Mouse (Mus musculus) intestine, postnatal 0 days (tissue): ENCODE results near the gene Gm21983. TPM values are rescaled to one million over a fixed set of nuclear protein-coding genes. Genes with fewer than 3 reads are reported as not detected.

Experiments used
- ATAC-seq: fragments of 200-750 bp; cut with Nextera tagmentation; 2 replicates; pipeline ENCODE4 v1.8.0; 2017; ENCODE audit warnings: mild to moderate bottlenecking, moderate TSS enrichment, moderate library complexity
- H3K27ac ChIP-seq: fragments of 300-500 bp; sonication (generic); 2 replicates; pipeline ENCODE4 v1.5.1; 2014; ENCODE audit warnings: mild to moderate bottlenecking, low read depth, low read length, moderate library complexity
- H3K27me3 ChIP-seq: fragments of 300-500 bp; sonication (generic); replicated peaks from 2 replicates; pipeline ENCODE4 v1.6.1; 2014; ENCODE audit warnings: low read length, mixed read lengths; ENCODE audit not compliant: control insufficient read depth, insufficient read depth
- H3K36me3 ChIP-seq: fragments of 300-500 bp; sonication (generic); 2 replicates; pipeline ENCODE4 v1.6.1; 2014; ENCODE audit warnings: mild to moderate bottlenecking, moderate library complexity; ENCODE audit not compliant: control insufficient read depth, insufficient read depth
- H3K4me1 ChIP-seq: fragments of 300-500 bp; sonication (generic); replicated peaks from 2 replicates; pipeline ENCODE4 v1.6.1; 2014; ENCODE audit warnings: antibody characterized with exemption, low read length, mixed read lengths; ENCODE audit not compliant: control insufficient read depth, insufficient read depth
- H3K4me2 ChIP-seq: fragments of 300-500 bp; sonication (generic); replicated peaks from 2 replicates; pipeline ENCODE4 v1.6.1; 2014; ENCODE audit warnings: low read depth, mild to moderate bottlenecking, moderate library complexity
- H3K4me3 ChIP-seq: fragments of 300-500 bp; sonication (generic); 2 replicates; pipeline ENCODE4 v1.5.1; 2014; ENCODE audit warnings: low read depth, low read length
- H3K9ac ChIP-seq: fragments of 300-500 bp; sonication (generic); 2 replicates; pipeline ENCODE4 v1.6.1; 2014; ENCODE audit warnings: mild to moderate bottlenecking, low read depth, low read length
- H3K9me3 ChIP-seq: fragments of 300-500 bp; sonication (generic); 2 replicates; pipeline ENCODE4 v1.6.1; 2016; ENCODE audit warnings: mixed run types; ENCODE audit not compliant: control insufficient read depth
- CTCF ChIP-seq: sonication (generic); IDR thresholded peaks from 2 replicates; pipeline ENCODE4 v1.5.1; 2016; ENCODE audit warnings: low read depth, mild to moderate bottlenecking, control low read depth, antibody characterized with exemption, moderate library complexity
- WGBS: fragments of 180-500 bp; shearing (Covaris S2); extraction: QIAGEN DNeasy Blood & Tissue Kit; methylation state at CpG from one replicate; pipeline ENCODE4 v1.1.7; 2014; 5-methylcytosine and 5-hydroxymethylcytosine counted together
- polyA plus RNA-seq: library from polyadenylated mRNA; unstranded; fragments of >200 nt; fragmentation: Nextera tagmentation; extraction: Ambion mirVana; gene quantifications from 2 replicates; pipeline ENCODE4 v1.2.1, GENCODE M21; 2015

Gene Gm21983
- polyA plus RNA-seq, 1 experiment from 2014 or later: not detected

GRCm38 (mm10) chr7:27159256-27159655 lies 21.6 kb downstream of the Gm21983 start:
- Histone ChIP-seq H3K4me1 (peaks cover 10% of the 10 kb centered on the region; the same call in 1 of the 2 replicates), H3K27ac (no peak overlapping the region), H3K4me2 (no peak overlapping the region), H3K27me3 (no peaks in the 10 kb centered on the region), H3K9ac (no peak overlapping the region), H3K9me3 (no peaks in the 10 kb centered on the region), H3K4me3 (no peak overlapping the region), H3K36me3 (peaks cover 44% of the 10 kb centered on the region)
- ATAC-seq: no peak
- no peak for TF ChIP-seq CTCF
- 90% methylated on average over 6 of the region's 6 CpGs for WGBS

DNA sequence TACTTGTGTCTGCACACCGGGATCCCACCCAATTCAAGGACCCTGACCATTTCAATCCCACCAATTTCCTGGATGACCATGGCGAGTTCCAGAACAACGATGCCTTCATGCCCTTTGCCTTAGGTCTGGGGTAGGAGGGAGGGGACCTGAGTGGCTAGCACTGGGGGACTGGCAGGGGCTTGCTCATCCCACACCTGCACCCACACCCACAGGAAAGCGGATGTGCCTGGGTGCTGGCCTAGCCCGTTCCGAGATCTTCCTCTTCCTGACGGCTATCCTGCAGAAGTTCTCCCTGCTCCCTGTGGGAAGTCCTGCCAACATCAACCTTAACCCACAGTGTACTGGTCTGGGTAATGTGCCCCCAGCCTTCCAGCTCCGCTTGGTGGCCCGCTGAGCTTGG lies 22.7 kb downstream of the Gm21983 start:
- WGBS: 94% methylated on average over 9 of the region's 9 CpGs
- H3K4me3 ChIP-seq: no peak overlapping the region
- TF ChIP-seq CTCF: no peak
- H3K9me3 ChIP-seq: no peaks in the 10 kb centered on the region
- H3K36me3 ChIP-seq: peaks cover 37% of the 10 kb centered on the region
- H3K27me3 ChIP-seq: no peaks in the 10 kb centered on the region
- ATAC-seq: no peak
- peaks cover 8% of the 10 kb centered on the region; the same call in 1 of the 2 replicates for H3K4me1 ChIP-seq
- H3K9ac ChIP-seq: no peak overlapping the region
- no peak overlapping the region for H3K27ac ChIP-seq
- no peak overlapping the region for H3K4me2 ChIP-seq

- WGBS: 83% methylated on average over 13 of the region's 13 CpGs
- TF ChIP-seq CTCF: no peak
- Histone ChIP-seq H3K27ac (no peak overlapping the region), H3K36me3 (peaks cover 31% of the 10 kb centered on the region), H3K9ac (no peak overlapping the region), H3K9me3 (no peaks in the 10 kb centered on the region), H3K4me3 (no peak overlapping the region), H3K4me2 (no peak overlapping the region), H3K4me1 (peaks cover 5% of the 10 kb centered on the region; the same call in 1 of the 2 replicates), H3K27me3 (no peaks in the 10 kb centered on the region)
- no peak for ATAC-seq
Observed at GRCm38 (mm10) chr7:27156005-27156404, 24.9 kb downstream of the Gm21983 start.

- no peak for TF ChIP-seq CTCF
- no peak within 1 kb of the TSS for H3K4me3 ChIP-seq
- H3K4me1 ChIP-seq: no peaks in the 10 kb centered on the region
- no peaks in the 10 kb centered on the region for H3K27me3 ChIP-seq
- no peaks in the 10 kb centered on the region for H3K9me3 ChIP-seq
- 40% methylated on average over 10 of the region's 10 CpGs for WGBS
- H3K4me2 ChIP-seq: no peak within 1 kb of the TSS; the same call in 1 of the 2 replicates
- H3K27ac ChIP-seq: peak within 1 kb of the TSS; percentile 41; the same call in 1 of the 2 replicates
- H3K36me3 ChIP-seq: peaks cover 13% of the 10 kb centered on the region
- H3K9ac ChIP-seq: no peak within 1 kb of the TSS
- peak; percentile 79 for ATAC-seq
Observed at GRCm38 (mm10) chr7:27153205-27153764, 27.6 kb downstream of the Gm21983 start, which contains the start of gene Cyp2t4. TSS of gene Cyp2t4 (plus strand) at chr7:27153714.

- Histone ChIP-seq H3K36me3 (no peaks in the 10 kb centered on the region), H3K9ac (no peak overlapping the region), H3K4me1 (0 out of 2 replicates have a peak, but pooled peaks cover 3% of the 10 kb centered on the region), H3K27me3 (no peaks in the 10 kb centered on the region), H3K9me3 (no peaks in the 10 kb centered on the region), H3K27ac (no peak overlapping the region), H3K4me3 (no peak overlapping the region), H3K4me2 (no peak overlapping the region)
- no peak for ATAC-seq
- TF ChIP-seq CTCF: no peak
- 49% methylated on average over 8 of the region's 8 CpGs for WGBS
Observed at GRCm38 (mm10) chr7:27136410-27136996, 44.4 kb downstream of the Gm21983 start.

- Histone ChIP-seq H3K9ac (no peak overlapping the region), H3K27ac (no peak overlapping the region), H3K4me2 (peak overlapping the region; percentile 47; the same call in 1 of the 2 replicates), H3K27me3 (no peaks in the 10 kb centered on the region), H3K4me1 (0 out of 2 replicates have a peak, but pooled peaks cover 3% of the 10 kb centered on the region), H3K36me3 (no peaks in the 10 kb centered on the region), H3K9me3 (no peaks in the 10 kb centered on the region), H3K4me3 (no peak overlapping the region)
- 41% methylated on average over 4 of the region's 4 CpGs for WGBS
- no peak for TF ChIP-seq CTCF
- peak; percentile 60; the same call in 1 of the 2 replicates for ATAC-seq
Observed at GRCm38 (mm10) chr7:27133757-27134156, 47.1 kb downstream of the Gm21983 start.
